Mouse (Mus musculus) layer of hippocampus, adult 9-10 months (tissue): ENCODE data around the gene Banp.

Experiments used
- DNase-seq: peaks from one replicate; pipeline ENCODE4 v3.0.0; 2022; ENCODE audit warnings: low spot score

Gene Banp

GRCm38 (mm10) chr8:121950749-121951655 is 1.5 kb downstream of the Banp start:
- DNase-seq: no peak

- no peak for DNase-seq
Measured at GRCm38 (mm10) chr8:121951656-121952009, 2.1 kb downstream of the Banp start.

- no peak for DNase-seq
Measured at GRCm38 (mm10) chr8:121952122-121952521, 2.6 kb downstream of the Banp start.

GRCm38 (mm10) chr8:121952800-121953199 is 3.2 kb downstream of the Banp start:
- no peak for DNase-seq

GRCm38 (mm10) chr8:121953821-121954545 is 4.4 kb downstream of the Banp start:
- no peak for DNase-seq

- DNase-seq: no peak
Measured at GRCm38 (mm10) chr8:121954981-121955555, 5.5 kb downstream of the Banp start.

- DNase-seq: no peak
Measured at GRCm38 (mm10) chr8:121955825-121956500, 6.4 kb downstream of the Banp start.

- no peak for DNase-seq
Measured at GRCm38 (mm10) chr8:121958395-121958794, 8.8 kb downstream of the Banp start.

GRCm38 (mm10) chr8:121962892-121963291 is 13.3 kb downstream of the Banp start:
- no peak for DNase-seq

- DNase-seq: no peak
Measured at GRCm38 (mm10) chr8:121964716-121965512, 15.4 kb downstream of the Banp start.

- DNase-seq: no peak
Measured at GRCm38 (mm10) chr8:121966110-121966509, 16.6 kb downstream of the Banp start.

- no peak for DNase-seq
Measured at GRCm38 (mm10) chr8:121966714-121967448, 17.3 kb downstream of the Banp start.

GRCm38 (mm10) chr8:121967977-121968376 is 18.4 kb downstream of the Banp start:
- no peak for DNase-seq

- no peak for DNase-seq
Measured at GRCm38 (mm10) chr8:121968542-121968941, 19.0 kb downstream of the Banp start.

GRCm38 (mm10) chr8:121970225-121970624 is 20.7 kb downstream of the Banp start:
- DNase-seq: no peak

- DNase-seq: no peak
Measured at GRCm38 (mm10) chr8:121971488-121972058, 22.0 kb downstream of the Banp start.

GRCm38 (mm10) chr8:121973906-121974305 is 24.4 kb downstream of the Banp start:
- no peak for DNase-seq

GRCm38 (mm10) chr8:121977819-121978590 is 28.5 kb downstream of the Banp start:
- peak; percentile 22 for DNase-seq

GRCm38 (mm10) chr8:121978670-121979069 is 29.1 kb downstream of the Banp start:
- no peak for DNase-seq
